Mouse (Mus musculus) subcutaneous adipose tissue, adult 2 months (tissue): ENCODE results near the gene Cltrn. TPM values are rescaled to one million over a fixed set of nuclear protein-coding genes. Genes with fewer than 3 reads are reported as not detected.

Experiments
- polyA plus RNA-seq: library from polyadenylated mRNA; depleted of rRNA; stranded (reverse); fragments of >200 nt; gene quantifications from 2 replicates; pipeline ENCODE4 v1.2.3, GENCODE M21; 2012; ENCODE audit warnings: low replicate concordance; rRNA removed

The Cltrn gene
- polyA plus RNA-seq, result not detected in 2 replicates

GRCm38 (mm10) chrX:164088582-164088981, at the start of gene Cltrn:
Cltrn (plus strand) TSS chrX:164088830.

GRCm38 (mm10) chrX:164076040-164076775, 12.4 kb upstream of the Cltrn start, which contains the start of gene Siah1b:
Siah1b (minus strand) TSS chrX:164076493.

GRCm38 (mm10) chrX:164139032-164139431, 50.4 kb downstream of the Cltrn start, which contains the start of gene Ace2:
Ace2 (plus strand) TSS chrX:164139332.

Other genes starting within 250 kb of the Cltrn start
- 4.0 and 6.0 TPM in 2 replicates for gene Ap1s2, start 179.8 kb upstream of the Cltrn start, polyA plus RNA-seq
- gene Zrsr2, start 130.2 kb upstream of the Cltrn start, polyA plus RNA-seq, result 6.8 and 9.0 TPM in 2 replicates
- gene Car5b, start 60.8 kb upstream of the Cltrn start, polyA plus RNA-seq, result 73.4 and 115 TPM in 2 replicates
- gene Siah1b, start 12.3 kb upstream of the Cltrn start, polyA plus RNA-seq, result 4.2 and 9.7 TPM in 2 replicates
- gene Ace2, start 50.5 kb downstream of the Cltrn start, polyA plus RNA-seq, result 0.09 and 0.14 TPM in 2 replicates
- gene Bmx, start 169.4 kb downstream of the Cltrn start, polyA plus RNA-seq, result 0.83 and 1.0 TPM in 2 replicates
- gene Pir, start 180.5 kb downstream of the Cltrn start, polyA plus RNA-seq, result 3.7 and 5.5 TPM in 2 replicates